Mouse (Mus musculus) cerebellum, adult 2 months (tissue): ENCODE measurements at regions not wholly inside any gene's neighbourhood (a gene's known extent, or its start where the extent isn't known, plus 50 kb on each side); places are given as distances from the start of the nearest gene placed in this dataset.
"Not testable (repeated sequence)": the region's sequence is repeated elsewhere in the genome, so short reads cannot be mapped to it uniquely, and the experiment has no call there.

Experiments
- DNase-seq, 2 experiments: peaks; one replicate each; pipeline ENCODE4 v3.0.0; 2021
- H3K27ac ChIP-seq: fragments of 200-500 bp; 2 replicates; pipeline ENCODE4 v1.5.1; 2012; ENCODE audit warnings: low read length, control low read depth, inconsistent platforms; ENCODE audit not compliant: insufficient read depth
- H3K27me3 ChIP-seq: fragments of 200-500 bp; 2 replicates; pipeline ENCODE4 v1.6.1; 2012; ENCODE audit warnings: inconsistent platforms, mild to moderate bottlenecking, low read length, moderate library complexity; ENCODE audit not compliant: control insufficient read depth, insufficient read depth
- H3K4me1 ChIP-seq: fragments of 200-500 bp; 2 replicates; pipeline ENCODE4 v1.6.1; 2011; ENCODE audit warnings: low read length; ENCODE audit not compliant: control insufficient read depth, insufficient read depth
- H3K4me3 ChIP-seq: fragments of 200-500 bp; replicated peaks from 2 replicates; pipeline ENCODE3; 2011; ENCODE audit warnings: mild to moderate bottlenecking, low read depth, low read length, control low read depth; ENCODE audit not compliant: insufficient read depth
- CTCF ChIP-seq: fragments of 200-500 bp; IDR thresholded peaks from 2 replicates; pipeline ENCODE4 v1.5.1; 2011; ENCODE audit warnings: low read depth, mild to moderate bottlenecking, control low read depth, low read length, moderate library complexity, borderline replicate concordance; ENCODE audit not compliant: insufficient read depth
- POLR2A ChIP-seq: fragments of 200-500 bp; IDR thresholded peaks from 2 replicates; pipeline ENCODE4 v1.6.1; 2011; ENCODE audit warnings: low read length, control low read depth, borderline replicate concordance; ENCODE audit not compliant: insufficient read depth
- WGBS: fragments of 180-500 bp; shearing (Covaris S2); methylation state at CpG from one replicate; pipeline ENCODE4 v1.1.7; 2018; 5-methylcytosine and 5-hydroxymethylcytosine counted together

GRCm38 (mm10) chr17:82860966-82861365 is 354.1 kb upstream of the Pkdcc start:
- H3K27me3 ChIP-seq, result no peaks in the 10 kb centered on the region
- no peak overlapping the region for H3K4me3 ChIP-seq
- DNase-seq, result no peak
- WGBS, result 88% methylated on average over 5 of the region's 5 CpGs
- no peaks in the 10 kb centered on the region for H3K4me1 ChIP-seq
- TF ChIP-seq CTCF (no peak), POLR2A (no peak)
- no peak overlapping the region for H3K27ac ChIP-seq

DNA sequence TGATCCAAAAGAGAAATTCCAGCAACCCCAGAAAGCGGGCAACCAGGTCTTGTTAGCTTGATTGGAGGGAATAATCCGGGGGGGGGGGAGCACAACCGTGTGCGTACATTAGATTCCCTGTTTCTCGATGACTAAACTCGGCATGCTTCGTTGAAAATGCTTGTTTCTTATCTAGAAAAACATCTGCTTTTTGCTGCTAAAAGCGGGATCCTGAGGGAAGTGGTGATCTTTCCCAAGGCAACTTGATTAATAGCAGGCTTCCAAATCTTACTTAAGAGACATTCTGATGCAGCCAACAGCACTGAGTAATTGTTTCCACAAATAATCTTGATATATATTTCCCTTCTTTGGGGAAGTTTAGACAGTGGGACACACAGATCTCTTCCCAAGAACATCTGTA is 338.0 kb upstream of the Pkdcc start:
- Histone ChIP-seq H3K27me3 (no peaks in the 10 kb centered on the region), H3K4me3 (no peak overlapping the region), H3K4me1 (no peaks in the 10 kb centered on the region), H3K27ac (no peak overlapping the region)
- no peak for TF ChIP-seq CTCF
- no peak for TF ChIP-seq POLR2A
- 89% methylated on average over 8 of the region's 8 CpGs for WGBS
- DNase-seq, result no peak

DNA sequence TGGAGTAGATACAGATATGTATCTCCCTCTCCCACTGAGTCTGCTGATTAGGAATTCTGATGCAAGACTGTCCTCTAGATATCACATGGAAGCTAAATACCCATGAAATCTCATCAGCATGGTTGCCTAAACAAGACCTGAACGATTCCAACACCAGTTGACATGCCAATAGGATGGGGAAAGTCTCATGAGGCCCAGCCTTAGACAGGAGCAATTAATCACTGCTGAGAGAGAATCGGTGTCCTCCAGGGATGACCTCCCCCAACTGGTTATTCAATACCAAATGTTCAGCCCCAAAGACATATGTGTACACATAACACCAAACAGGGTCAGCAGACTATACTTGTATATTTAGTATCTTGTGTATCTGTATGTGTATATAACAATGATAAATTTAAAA is 314.5 kb upstream of the Pkdcc start:
- no peaks in the 10 kb centered on the region for H3K4me1 ChIP-seq
- H3K4me3 ChIP-seq, result no peak overlapping the region
- DNase-seq, result no peak
- H3K27me3 ChIP-seq, result no peaks in the 10 kb centered on the region
- 14% methylated on average over 2 of the region's 2 CpGs for WGBS
- TF ChIP-seq POLR2A, result no peak
- TF ChIP-seq CTCF, result no peak
- H3K27ac ChIP-seq, result no peak overlapping the region

DNA sequence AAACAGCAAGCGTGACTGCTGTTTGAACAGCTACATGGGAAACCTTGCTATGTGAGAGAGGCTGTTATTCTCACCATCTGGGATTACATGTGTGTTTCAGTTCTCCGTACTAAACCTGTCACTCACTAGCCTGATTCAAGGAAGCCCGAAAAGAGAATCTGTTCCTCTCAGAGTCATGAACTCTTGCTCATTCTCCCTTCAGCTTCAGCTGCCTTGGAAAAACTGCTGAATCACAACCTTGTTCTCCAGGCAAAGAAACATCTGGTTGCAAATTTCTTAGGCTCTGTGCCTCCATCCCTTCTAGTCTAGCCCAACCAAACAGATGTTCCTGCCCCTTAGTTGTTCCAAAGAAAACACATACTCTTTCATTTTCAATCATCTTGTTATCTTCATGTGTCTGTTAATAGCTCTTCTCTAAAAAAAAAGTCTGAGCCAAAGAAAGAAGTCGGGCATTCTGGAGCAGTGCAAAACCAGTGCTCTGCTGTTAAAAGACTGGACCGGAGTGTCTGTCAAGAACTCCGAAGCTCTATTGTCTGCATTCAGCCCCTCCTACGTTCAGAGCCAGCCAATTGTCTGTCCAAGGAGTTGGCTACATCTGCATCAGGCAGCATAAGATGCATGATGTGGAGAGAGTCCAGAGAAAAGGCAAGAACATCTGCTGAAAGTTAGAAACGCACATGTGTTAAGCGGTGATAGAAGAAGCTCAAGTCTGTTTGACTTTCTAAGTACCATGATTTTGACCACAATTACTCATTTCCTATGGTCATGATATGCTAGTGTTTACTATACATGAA is 313.8 kb upstream of the Pkdcc start:
- Histone ChIP-seq H3K27ac (no peak overlapping the region), H3K4me3 (no peak overlapping the region), H3K4me1 (no peaks in the 10 kb centered on the region), H3K27me3 (no peaks in the 10 kb centered on the region)
- no peak for TF ChIP-seq CTCF
- no peak for TF ChIP-seq POLR2A
- DNase-seq, result no peak
- WGBS, result 50% methylated on average over 9 of the region's 9 CpGs

GRCm38 (mm10) chr17:82904961-82905360 is 310.1 kb upstream of the Pkdcc start:
- no peak overlapping the region for H3K4me3 ChIP-seq
- H3K4me1 ChIP-seq, result no peaks in the 10 kb centered on the region
- no peaks in the 10 kb centered on the region for H3K27me3 ChIP-seq
- H3K27ac ChIP-seq, result no peak overlapping the region
- WGBS, result 83% methylated on average over 2 of the region's 2 CpGs
- TF ChIP-seq CTCF, result no peak
- no peak for DNase-seq

GRCm38 (mm10) chr17:82905483-82905882 is 309.6 kb upstream of the Pkdcc start:
- Histone ChIP-seq H3K27ac (no peak overlapping the region), H3K4me3 (no peak overlapping the region), H3K27me3 (no peaks in the 10 kb centered on the region), H3K4me1 (no peaks in the 10 kb centered on the region)
- WGBS, result 76% methylated on average over 3 of the region's 3 CpGs
- no peak for DNase-seq
- TF ChIP-seq POLR2A (no peak), CTCF (no peak)

DNA sequence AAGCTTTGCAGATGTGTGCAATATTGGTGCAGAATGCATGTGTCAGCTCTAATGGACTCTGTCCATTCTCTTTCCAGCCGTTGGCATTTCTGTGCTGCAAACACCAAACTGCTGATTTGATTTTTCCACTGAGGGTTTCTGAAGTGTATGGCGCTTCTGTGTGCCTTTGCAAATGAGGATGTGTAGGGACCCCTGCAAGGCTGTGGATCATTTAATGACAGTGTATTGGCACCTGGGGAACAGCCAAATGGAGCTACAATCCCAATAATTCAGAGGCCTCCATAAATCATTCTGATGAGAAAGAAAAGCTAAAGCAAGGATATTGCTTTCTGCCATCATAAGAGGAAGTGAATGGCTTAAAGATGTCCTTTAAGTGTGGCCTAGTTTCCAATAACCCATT is 305.9 kb upstream of the Pkdcc start:
- Histone ChIP-seq H3K4me3 (no peak overlapping the region), H3K4me1 (no peaks in the 10 kb centered on the region), H3K27ac (no peak overlapping the region), H3K27me3 (no peaks in the 10 kb centered on the region)
- TF ChIP-seq POLR2A, result no peak
- TF ChIP-seq CTCF, result no peak
- 69% methylated on average over 2 of the region's 2 CpGs for WGBS
- no peak for DNase-seq

GRCm38 (mm10) chr17:82922986-82923385 is 292.1 kb upstream of the Pkdcc start:
- 89% methylated on average over 4 of the region's 4 CpGs for WGBS
- not testable (repeated sequence) for H3K4me1 ChIP-seq, H3K27me3 ChIP-seq, H3K27ac ChIP-seq, DNase-seq, H3K4me3 ChIP-seq
